Mouse (Mus musculus) G1E (cell line): ENCODE results near the gene Clic5.

Experiments used
- CTCF ChIP-seq: IDR thresholded peaks from 2 replicates; pipeline ENCODE4 v1.5.1; 2012; ENCODE audit warnings: low read depth, low read length, inconsistent platforms, mixed read lengths
- GATA2 ChIP-seq: IDR thresholded peaks from 2 replicates; pipeline ENCODE4 v1.6.1; 2012; ENCODE audit warnings: low read depth, low read length, inconsistent platforms, borderline replicate concordance
- TAL1 ChIP-seq: conservative IDR thresholded peaks from 2 replicates; pipeline ENCODE4 v1.6.1; 2012; ENCODE audit warnings: low read depth, low read length, inconsistent platforms, mixed read lengths

GRCm38 (mm10) chr17:44219943-44220342 lies 31.6 kb downstream of the Clic5 start:
- no peak for TF ChIP-seq CTCF
- no peak for TF ChIP-seq TAL1
- TF ChIP-seq GATA2 = no peak
